Mouse (Mus musculus): ENCODE measurements around the gene Fbrsl1. TPM values are rescaled to one million over a fixed set of nuclear protein-coding genes. Genes with fewer than 3 reads are reported as not detected.

Gene Fbrsl1
- total RNA-seq (2021), result 10 to 100 TPM; 66.3 TPM

DNA sequence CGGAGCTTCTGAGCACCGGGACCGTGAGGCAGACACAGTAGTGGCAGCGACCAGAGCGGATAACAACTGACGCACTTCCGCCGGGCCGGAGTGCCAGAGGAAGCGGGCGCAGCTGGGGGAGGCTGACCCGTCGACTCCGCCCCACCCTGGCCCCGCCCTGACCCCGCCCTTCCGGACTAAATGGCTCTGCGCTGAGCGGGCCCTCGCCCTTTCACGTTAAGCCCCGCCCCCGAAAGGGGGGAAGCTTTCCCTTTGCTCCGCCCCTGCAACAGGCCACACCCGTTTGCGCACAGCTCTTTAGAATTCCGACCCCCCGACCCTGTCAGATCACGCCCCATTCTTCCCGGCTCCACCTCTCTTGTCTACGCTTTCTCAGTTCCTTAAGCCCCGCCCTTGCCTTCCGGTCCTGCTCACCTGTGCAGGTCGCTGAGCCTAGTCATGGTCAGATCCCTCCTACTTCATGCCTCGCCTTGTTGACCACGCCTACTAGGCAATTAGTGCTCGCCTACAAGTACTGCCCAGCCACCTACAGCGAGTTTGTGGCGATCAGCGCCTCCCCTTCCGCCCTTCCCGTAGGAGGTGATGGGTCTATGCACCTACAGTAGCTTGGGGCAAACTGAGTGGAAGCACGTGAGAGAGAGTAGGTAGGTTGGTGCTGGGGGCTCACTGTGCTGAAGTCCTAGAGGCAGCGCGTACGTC, at the start of gene Fbrsl1:
TSS of gene Fbrsl1 (minus strand) at position 68 of the 699 bp plus-strand sequence.
- intact Hi-C loops (cut with DNase I), result no loop called here
- peak; percentile 89 to 96 for DNase-seq (ENCODE audit: extremely low spot score in 1 of 2, low spot score in 2 of 2)

DNA sequence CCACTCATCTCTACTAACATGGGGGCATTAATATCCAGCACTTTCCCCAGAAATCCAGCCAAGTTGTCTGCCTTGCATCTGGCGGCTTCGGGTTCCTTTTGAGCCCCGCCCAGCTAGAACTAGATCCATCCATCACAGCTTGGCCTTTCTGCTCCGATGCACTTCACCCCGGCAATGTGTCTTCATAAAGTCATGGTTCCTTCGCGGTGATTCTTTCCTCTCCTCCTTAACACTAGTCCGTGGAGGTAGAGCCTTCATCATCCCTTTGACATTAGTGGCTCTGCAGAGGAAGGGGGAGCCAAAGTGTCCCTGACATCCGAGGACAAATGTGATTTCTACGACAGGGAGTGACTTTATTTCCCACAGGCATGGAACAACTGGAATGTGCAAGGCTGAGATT, 49.8 kb upstream of the Fbrsl1 start:
- intact Hi-C loops (cut with DNase I), result no loop called here
- DNase-seq (ENCODE audit: extremely low spot score in 1 of 2, low spot score in 2 of 2), result no peak

DNA sequence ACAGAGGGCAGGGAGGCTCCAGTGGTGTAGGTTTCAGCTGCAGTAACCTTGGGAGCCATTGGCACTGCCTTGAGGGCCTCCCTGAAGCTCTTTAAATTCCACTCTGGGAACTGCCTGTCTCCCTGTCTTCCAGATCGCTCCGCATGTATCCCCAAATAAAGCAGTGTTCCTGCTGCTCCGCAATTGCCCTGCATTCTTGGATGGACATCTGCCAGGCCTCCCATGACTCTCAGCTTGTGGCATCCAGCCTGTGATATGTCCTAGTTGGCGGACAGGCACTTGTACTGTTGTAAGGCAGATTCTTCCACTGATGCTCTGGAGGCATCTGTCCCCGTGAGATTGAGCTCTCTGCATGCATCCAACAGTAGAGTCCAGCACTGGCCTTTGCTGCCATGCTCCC, 49.3 kb upstream of the Fbrsl1 start:
- peak in 1 of 2 experiments; percentile 43 for DNase-seq (ENCODE audit: extremely low spot score in 1 of 2, low spot score in 2 of 2)
- intact Hi-C loops (cut with DNase I), result no loop called here

DNA sequence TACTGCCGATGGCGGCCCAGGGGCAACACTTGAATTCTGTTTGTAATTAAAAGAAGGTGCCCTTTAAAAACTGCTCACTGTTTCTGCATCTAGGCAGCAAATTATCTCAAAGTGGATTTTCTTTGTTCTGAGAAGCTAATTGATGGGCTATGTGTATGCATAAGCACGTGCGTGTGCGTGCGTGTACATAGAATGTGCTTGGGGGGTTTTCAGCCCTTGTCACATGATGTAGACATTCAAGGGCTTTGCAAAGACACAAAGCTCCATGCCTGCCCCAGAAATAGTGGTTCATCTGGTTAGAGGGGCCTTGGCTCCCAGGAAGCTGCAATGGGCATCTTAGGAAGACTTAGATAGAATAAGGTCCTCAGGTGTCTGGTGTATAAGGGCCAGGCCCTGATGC, 46.7 kb upstream of the Fbrsl1 start:
- no peak for DNase-seq (ENCODE audit: extremely low spot score in 1 of 2, low spot score in 2 of 2)
- intact Hi-C loops (cut with DNase I), result no loop called here

DNA sequence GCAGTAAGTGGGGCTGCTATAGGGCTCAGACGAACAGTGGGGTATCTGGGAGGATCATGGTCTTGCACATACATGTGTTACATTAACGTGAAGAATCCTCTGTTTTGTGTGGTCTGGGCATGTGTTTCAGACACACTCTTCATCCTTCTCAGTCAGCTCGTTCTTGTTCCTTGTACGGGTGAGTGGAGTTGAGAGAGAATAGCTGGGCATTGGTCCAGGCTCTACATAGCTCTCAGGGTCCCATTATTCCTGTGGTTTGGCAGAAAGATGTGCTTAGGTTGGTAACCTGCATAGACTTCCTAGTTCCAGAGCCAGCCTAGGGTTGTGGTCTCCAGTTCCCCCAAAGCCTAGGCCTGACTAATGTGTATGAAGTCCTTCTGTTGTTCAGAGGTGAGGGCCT, 46.1 kb upstream of the Fbrsl1 start:
- intact Hi-C loops (cut with DNase I), result no loop called here

DNA sequence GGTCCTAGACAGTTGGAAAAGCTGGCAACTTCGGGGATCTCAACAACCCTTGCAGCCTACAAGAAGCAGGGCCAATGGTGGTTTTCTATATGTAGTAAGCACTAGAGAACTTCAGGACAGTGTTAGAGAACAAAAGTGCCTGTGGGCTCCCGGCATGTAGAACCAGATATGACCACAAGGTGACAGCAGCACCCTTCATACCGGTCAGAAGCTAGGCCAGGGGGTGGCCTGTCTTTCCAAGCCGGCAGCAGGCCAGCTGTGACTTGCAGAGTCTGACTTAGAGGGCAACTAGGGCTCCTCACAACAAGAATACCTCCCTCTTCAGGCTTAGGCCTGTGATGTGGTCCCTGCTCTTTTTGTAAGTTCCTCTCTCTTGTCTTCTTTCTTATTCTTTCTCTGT, 45.5 kb upstream of the Fbrsl1 start:
- intact Hi-C loops (cut with DNase I), result loop anchor here (1.0 kb wide), 1 partner anchor 143 kb away; no protein-coding TSS in a partner anchor
- DNase-seq (ENCODE audit: extremely low spot score in 1 of 2, low spot score in 2 of 2), result peak; percentile 54 to 84

More for the DNA sequence above, 46.1 kb upstream of the Fbrsl1 start:
- DNase-seq (ENCODE audit: extremely low spot score in 1 of 2, low spot score in 2 of 2), result no peak

DNA sequence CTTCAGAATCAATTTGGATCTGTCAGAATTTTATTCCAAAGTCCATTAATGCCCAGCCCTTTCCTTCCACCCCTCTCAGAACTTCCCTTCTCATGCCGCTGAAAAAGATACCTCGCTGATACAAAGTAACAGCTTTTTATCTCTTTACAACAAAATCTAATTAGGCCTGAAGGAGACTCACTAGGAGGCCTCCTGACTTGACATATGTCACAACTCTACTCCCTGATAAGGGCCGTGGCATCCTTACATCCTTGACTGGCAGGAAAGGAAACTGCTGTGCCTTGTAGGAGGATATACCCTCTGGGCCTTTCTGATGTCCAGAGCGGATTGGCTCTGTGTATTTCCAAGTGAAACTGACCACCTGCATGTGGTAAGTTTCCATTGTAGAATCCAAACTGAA, 41.3 kb upstream of the Fbrsl1 start:
- intact Hi-C loops (cut with DNase I), result no loop called here
- no peak for DNase-seq (ENCODE audit: extremely low spot score in 1 of 2, low spot score in 2 of 2)

DNA sequence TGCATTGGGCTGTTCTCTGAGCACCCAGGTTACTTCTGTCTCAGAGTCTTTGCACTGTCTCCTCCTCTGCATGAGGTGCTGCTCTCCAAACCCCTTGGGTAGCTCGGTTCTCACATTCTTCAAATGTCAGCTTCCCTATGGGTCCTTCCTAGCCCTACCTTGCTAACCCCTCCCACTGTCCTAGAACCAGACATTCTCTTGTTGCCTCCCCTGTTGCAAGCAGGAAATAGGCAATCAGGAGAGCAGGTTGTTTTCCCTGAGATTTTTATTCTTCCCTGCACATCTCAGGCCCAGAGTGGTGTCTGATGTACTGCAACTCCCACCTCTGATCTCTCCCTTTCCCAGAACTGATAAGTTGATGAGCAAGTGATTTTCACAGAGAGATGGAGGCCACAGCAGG, 39.6 kb upstream of the Fbrsl1 start:
- intact Hi-C loops (cut with DNase I), result no loop called here

DNA sequence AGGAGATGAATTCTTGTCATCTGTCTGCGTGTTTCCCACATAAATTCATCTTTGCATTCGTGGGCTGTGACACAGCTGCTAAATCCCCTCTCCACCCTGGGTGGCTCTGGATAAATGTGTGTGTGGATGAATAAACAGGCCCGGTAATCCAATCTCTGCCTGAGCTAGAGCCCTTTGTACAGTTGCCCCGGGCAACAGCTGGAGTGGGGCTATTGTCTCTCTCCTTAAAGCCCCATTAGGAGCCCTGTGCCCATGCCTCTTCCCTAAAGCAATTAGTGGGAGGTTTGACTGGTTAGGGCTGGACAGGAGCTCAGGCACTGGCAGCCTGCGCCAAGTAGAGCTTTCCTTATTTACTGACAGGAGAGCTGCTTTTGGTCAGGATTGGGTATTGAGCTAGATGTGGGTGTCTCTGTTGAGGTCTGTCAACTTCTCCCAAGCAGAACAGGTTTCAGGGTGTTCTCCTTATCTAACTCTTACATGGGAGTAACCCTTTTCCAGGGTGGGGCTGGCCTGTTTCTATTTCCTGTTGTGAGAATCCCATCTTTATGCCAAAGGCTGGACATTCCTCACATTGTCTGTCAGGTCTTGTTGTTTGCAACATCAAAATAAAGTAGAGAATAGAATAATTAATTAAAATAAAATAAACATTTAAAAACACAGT, 38.5 kb upstream of the Fbrsl1 start:
- intact Hi-C loops (cut with DNase I), result no loop called here
- no peak for DNase-seq (ENCODE audit: extremely low spot score in 1 of 2, low spot score in 2 of 2)

More for the DNA sequence above, 39.6 kb upstream of the Fbrsl1 start:
- no peak for DNase-seq (ENCODE audit: extremely low spot score in 1 of 2, low spot score in 2 of 2)

DNA sequence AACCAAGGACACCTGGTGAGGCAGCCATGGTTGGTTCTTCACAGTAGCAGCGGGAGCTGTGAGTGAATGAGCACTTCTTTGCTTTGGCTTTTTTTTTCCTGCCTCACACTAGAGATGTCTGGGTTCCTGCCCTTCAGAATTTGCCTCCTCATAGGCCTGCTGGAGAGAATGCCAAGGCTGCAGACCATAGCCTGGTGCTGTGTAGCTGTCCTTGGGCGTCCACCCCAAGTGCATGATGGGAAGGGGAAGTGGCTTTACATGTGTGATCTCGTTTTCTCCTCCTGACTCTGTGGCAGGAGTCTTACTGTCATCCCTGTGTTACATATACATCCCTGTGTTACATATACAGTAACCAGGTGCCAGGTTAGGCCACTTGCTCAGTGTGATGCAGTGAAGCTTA, 36.4 kb upstream of the Fbrsl1 start:
- no peak for DNase-seq (ENCODE audit: extremely low spot score in 1 of 2, low spot score in 2 of 2)
- intact Hi-C loops (cut with DNase I), result no loop called here

DNA sequence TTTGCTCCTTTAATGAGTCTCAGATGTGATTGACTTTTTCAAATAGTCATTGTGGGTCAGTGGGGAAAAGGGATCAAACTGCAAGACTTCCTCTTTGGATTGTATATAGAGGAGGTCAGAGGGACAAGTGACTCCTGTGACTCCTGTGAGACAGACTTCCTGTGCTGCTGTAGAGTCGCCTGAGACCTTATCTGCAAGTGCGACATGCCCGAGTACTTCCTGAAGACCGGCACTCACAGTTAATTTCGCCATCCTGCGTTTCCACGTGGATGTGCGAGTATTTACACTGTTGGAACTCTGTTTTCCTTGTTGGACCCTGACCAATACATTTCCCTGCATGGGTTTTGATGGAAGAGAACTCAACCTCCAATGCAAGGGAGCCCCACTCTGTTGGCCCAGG, 30.9 kb upstream of the Fbrsl1 start:
- intact Hi-C loops (cut with DNase I), result no loop called here
- no peak for DNase-seq (ENCODE audit: extremely low spot score in 1 of 2, low spot score in 2 of 2)

DNA sequence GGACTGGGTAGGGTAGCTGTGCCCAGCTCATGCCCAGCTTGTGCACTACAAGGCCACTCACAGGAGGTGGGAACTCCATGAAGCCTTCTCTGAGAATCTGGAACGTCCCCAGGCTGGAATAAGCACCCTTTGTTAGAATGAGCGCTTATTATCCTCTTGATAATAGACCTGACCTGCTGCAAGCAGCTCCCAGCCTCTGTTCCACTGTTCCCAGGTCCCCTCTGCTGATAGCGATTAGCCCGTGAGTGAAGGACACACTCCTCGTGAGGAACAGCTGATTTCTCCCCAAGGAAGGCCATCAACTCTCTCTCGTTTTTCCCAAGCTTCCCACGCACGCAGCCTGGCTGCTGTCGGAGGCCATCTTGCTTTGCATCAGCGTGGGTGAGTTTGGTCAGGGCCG, 25.9 kb upstream of the Fbrsl1 start:
- intact Hi-C loops (cut with DNase I), result no loop called here

DNA sequence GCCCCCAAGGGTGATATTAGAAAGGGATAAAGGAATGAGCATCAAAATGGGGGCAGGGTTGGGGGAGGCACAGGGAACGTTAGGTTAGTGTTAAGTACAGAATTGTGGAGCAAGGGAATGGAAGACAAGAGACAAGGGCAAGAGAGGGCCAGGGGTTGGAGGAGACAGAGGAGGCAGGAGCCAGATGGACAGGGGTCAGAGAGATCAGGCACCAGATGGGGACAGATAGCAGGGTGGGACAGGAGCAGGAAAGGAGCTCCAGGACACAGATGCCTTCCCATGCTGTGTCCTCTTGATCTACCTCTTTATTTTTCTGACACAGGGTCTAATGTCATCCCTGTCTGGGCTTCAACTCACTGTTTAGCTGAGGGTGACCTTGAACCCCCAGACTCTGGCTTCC, 24.5 kb upstream of the Fbrsl1 start:
- intact Hi-C loops (cut with DNase I), result no loop called here

More for the DNA sequence above, 25.9 kb upstream of the Fbrsl1 start:
- no peak for DNase-seq (ENCODE audit: extremely low spot score in 1 of 2, low spot score in 2 of 2)

DNA sequence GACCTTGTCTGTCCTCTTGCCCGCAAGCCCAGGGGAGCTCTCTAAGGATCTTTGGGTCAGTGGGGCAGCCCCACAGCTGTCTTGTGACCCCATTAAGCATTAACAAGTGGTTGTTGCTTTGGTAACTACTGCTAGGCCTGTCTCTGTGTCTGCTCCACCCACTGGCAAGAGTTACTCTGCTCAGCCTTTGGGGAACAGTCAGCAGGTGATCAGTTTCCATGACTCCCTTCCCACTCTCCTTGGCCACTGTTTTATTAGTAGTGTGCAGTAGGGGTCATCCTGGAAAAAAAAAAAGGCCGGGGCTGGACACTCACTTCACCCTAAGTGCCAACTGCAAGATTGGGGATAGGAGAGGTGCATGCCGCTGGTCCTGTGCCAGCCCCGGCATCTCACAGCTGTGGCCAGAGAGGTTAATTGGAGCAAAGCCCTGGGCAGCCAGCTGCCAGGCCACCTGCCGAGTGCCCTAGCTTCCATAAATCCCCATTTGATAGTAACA, 23.7 kb upstream of the Fbrsl1 start:
- intact Hi-C loops (cut with DNase I), result no loop called here
- DNase-seq (ENCODE audit: extremely low spot score in 1 of 2, low spot score in 2 of 2), result no peak

More for the DNA sequence above, 24.5 kb upstream of the Fbrsl1 start:
- no peak for DNase-seq (ENCODE audit: extremely low spot score in 1 of 2, low spot score in 2 of 2)

DNA sequence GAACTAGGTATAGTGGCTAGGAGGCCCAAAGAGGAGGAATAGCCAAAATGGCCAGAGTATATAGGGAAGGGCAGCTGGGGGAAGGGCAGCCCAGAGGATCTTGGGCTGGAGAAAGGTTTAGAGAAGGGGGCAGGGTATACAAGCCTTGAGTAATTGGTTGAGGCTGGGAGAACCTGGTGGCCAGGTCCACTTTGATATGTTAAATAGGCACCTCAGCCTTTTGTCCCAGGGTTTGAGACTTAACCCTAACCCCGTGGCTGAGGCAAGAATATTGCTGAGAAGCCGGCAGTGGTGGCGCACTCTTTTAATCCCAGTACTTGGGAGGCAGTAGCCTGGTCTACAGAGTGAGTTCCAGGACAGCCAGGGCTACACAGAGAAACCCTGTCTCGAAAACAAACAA, 23.0 kb upstream of the Fbrsl1 start:
- intact Hi-C loops (cut with DNase I), result no loop called here

DNA sequence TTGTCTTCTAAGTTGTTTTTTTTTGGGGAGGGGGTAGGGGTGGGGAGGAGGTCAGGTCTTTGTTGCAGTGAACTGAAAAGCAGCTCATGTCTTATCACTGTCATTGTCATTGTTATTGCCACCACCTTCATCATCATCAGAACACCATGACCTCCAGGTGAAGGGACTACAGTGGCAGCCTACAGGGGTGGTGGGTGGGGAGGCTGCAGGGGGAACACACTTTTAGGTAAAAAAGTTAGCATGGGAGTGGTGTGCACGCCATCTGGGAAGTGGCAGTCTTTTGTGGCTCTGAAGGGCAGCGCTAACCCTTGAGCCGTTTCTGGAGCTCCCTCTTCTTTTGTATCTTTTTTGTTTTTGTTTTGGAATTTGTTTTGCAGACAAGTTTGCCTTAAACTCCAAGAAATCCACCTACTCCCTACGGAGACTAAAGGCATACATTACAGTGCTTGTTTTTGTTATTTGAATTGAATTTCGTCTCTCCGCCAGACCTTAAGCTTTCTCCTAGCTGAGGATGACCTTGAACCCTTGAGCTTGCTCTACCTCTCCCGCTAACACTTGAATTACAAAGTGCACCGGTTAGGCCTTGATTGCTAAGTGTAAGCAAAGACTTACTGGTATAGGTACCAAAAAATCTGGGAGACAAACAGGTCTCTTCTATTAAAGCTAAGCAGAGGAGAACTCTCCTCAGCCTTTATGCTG, 21.1 kb upstream of the Fbrsl1 start:
- intact Hi-C loops (cut with DNase I), result no loop called here
- DNase-seq (ENCODE audit: extremely low spot score in 1 of 2, low spot score in 2 of 2), result no peak

More for the DNA sequence above, 23.0 kb upstream of the Fbrsl1 start:
- no peak for DNase-seq (ENCODE audit: extremely low spot score in 1 of 2, low spot score in 2 of 2)

DNA sequence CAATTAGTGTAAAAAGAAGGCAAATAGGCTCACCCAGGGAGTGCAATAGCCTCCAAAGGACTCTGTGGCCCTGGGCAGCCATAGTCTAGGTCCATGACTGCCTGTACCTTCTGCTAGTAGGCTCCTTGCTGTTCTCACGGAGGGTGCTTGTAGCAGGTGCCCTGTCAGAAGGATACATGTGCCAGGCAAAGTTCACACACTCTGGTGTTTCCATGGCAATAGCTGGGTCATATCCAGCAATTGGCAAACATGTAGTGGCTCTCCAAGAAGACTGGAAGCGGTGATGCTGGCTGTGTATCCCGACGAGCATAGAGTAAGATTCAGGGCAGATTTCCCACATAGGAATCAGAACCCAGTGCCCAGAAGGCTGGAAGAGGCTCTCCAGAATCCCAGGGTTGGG, 20.0 kb upstream of the Fbrsl1 start:
- no peak for DNase-seq (ENCODE audit: extremely low spot score in 1 of 2, low spot score in 2 of 2)

DNA sequence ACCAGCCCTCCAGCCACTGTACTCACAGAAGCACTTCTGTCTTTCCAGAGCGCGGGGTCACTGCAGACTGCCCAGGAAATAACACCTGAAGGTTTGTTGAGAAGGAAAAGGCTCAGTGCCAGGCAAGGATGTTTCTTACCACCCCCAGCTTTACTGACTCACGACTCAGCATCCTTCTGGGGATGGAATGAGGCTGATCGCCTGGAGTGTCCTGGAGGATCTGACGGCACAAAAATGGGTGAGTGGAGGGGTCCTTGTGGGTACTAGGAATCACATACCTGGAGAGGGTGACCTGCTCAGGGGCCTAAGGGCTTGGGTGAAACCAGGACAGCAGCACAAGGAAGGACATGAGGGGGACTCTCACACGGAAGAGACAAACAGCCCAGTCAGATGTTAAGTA, 19.4 kb upstream of the Fbrsl1 start:
- intact Hi-C loops (cut with DNase I), result no loop called here
- no peak for DNase-seq (ENCODE audit: extremely low spot score in 1 of 2, low spot score in 2 of 2)

More for the DNA sequence above, 20.0 kb upstream of the Fbrsl1 start:
- intact Hi-C loops (cut with DNase I), result no loop called here

DNA sequence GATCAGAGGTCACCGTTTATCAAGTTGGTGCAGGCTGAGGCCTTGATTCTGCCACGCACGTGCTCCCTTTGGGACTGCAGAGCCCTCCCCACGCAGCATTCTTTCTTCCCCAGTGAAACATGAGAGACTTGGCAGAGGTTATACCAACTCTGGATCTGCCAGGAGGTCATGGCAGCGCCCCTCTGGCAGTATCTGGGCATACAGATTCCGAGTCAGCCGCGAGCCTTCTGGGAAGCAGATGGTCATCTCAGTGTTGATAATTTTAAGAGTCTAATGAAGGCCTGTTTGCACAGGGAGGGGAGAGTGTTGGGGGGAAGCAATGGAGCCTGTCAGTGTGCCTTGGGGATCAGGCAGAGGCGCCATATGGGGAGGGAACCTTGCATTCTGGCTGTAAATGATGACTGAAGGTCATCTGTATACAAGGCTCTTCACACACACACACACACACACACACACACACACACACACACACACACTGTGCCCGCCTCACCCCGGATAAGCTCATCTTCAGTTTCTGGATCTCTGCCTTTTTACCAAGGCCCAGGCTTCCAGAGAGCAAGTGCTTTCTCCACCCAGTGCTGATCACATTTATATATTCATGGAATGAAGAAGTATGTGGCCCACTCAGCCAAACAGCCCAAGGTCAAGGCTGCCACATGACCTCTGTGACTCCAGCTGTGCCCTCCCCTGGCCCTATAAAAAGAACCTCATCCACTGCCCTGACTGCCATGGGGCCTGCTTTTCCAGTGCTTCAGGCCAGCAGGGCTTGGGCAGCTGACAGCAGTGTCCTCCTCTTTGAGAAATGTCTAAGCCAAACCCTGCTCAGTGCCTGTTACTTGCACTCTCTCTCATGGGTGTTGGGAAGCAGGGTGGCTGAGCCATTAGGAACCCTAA, 18.5 kb upstream of the Fbrsl1 start:
- intact Hi-C loops (cut with DNase I), result no loop called here
- DNase-seq (ENCODE audit: extremely low spot score in 1 of 2, low spot score in 2 of 2), result no peak
